Mouse (Mus musculus): ENCODE data around the gene Osbpl3. TPM values are rescaled to one million over a fixed set of nuclear protein-coding genes. Genes with fewer than 3 reads are reported as not detected.

Gene Osbpl3
- polyA plus RNA-seq, 1 experiment = not detected

DNA sequence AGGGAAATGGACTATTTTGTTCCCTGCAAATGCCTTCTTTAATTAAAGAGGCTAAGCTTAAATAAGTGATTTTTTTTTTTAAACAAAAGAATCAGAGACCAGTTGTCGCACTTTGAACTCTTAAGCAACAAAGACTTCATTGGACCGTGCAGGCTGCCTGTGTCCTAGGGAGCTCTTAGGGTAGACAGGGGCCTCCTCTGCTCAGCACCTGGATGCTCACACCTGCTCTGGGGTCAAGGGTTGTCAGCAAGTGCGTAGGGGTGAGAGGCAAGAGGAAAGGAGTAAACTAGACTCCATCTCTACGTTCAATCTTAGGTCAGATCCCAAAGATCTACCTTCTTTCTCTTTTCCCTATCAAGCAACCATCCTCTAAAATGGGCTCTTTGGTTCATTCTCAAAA, 37.0 kb downstream of the Osbpl3 start:
- Histone ChIP-seq H3K36me3 (ENCODE audit: control insufficient read depth) (no peaks in the 10 kb centered on the region), H3K4me3 (replicated peaks) (no peak overlapping the region), H3K4me1 (ENCODE audit: control insufficient read depth) (no peaks in the 10 kb centered on the region), H3K9me3 (ENCODE audit: control insufficient read depth, low read length) (no peaks in the 10 kb centered on the region), H3K27me3 (ENCODE audit: control insufficient read depth) (no peaks in the 10 kb centered on the region)
- TF ChIP-seq TAL1 (IDR thresholded peaks at IDR 0.05; ENCODE audit: low read length) (no peak), GATA1 (IDR thresholded peaks at IDR 0.05; ENCODE audit: low read length) (no peak)

DNA sequence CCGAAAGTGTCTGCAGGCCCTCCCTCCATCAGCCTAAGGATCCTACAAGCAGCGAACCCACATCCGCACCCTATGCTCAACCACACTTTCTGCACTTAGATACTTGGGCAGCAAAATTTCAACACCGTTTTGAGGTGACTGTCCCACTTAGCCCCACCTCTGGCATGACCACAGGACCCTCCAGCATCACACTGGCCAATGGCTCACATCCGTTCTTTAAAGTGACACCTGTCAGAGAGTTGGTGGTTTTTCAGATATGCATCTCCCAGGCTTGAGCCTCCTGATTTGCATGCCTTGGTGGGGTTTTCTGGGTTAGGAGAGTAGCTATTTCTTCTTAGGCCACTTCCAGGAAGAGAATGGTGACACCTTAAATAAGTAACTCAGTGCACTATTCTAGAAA, 39.1 kb downstream of the Osbpl3 start:
- Histone ChIP-seq H3K36me3 (ENCODE audit: control insufficient read depth) (no peaks in the 10 kb centered on the region), H3K4me1 (ENCODE audit: control insufficient read depth) (no peaks in the 10 kb centered on the region), H3K9me3 (ENCODE audit: control insufficient read depth, low read length) (no peaks in the 10 kb centered on the region), H3K4me3 (replicated peaks) (no peak overlapping the region), H3K27me3 (ENCODE audit: control insufficient read depth) (no peaks in the 10 kb centered on the region)
- TF ChIP-seq TAL1 (IDR thresholded peaks at IDR 0.05; ENCODE audit: low read length) = no peak
- TF ChIP-seq GATA1 (IDR thresholded peaks at IDR 0.05; ENCODE audit: low read length) = no peak

DNA sequence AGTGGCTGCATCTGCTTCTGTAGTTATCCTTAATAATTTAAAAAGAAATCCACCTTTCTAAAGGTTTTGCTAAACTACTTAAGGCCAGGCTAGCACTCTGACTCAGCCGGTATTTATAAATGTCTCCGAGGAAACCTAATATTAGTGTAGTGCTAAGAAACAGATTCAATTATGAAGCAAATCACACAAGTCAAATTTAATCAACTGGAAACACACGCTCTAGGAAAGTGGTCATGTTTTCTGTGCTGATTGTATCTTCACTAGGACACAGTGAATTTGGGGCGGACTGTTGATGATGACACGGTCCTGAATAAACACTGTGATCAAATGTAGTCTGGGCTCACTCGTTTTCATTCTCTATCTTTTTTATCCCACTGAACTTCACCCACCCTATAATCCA, 40.6 kb downstream of the Osbpl3 start:
- Histone ChIP-seq H3K4me3 (replicated peaks) (no peak overlapping the region), H3K9me3 (ENCODE audit: control insufficient read depth, low read length) (no peaks in the 10 kb centered on the region), H3K4me1 (ENCODE audit: control insufficient read depth) (no peaks in the 10 kb centered on the region), H3K36me3 (ENCODE audit: control insufficient read depth) (no peaks in the 10 kb centered on the region), H3K27me3 (ENCODE audit: control insufficient read depth) (no peaks in the 10 kb centered on the region)
- TF ChIP-seq TAL1 (IDR thresholded peaks at IDR 0.05; ENCODE audit: low read length) (no peak), GATA1 (IDR thresholded peaks at IDR 0.05; ENCODE audit: low read length) (no peak)

DNA sequence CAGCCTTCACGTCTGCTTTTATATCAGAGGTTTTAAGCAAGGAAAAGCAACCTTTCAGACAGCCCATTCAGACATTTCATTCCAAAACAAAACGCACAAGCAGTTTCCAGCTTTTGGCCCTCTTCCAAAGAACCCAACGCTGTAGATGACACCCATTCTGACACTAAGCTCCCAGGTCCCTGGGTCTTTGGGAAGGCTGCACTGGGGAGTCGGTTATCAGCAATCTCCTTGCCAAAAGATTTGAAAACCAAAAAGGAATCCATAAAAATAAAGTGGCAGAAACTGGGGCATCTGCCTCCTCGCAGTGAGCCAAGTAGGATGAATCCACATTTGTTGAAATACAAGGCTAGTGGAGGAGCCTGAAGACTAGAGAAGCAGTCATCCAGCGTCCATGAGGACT, 41.5 kb downstream of the Osbpl3 start:
- no peaks in the 10 kb centered on the region for H3K4me1 ChIP-seq (ENCODE audit: control insufficient read depth)
- H3K4me3 ChIP-seq (replicated peaks) = no peak overlapping the region
- no peaks in the 10 kb centered on the region for H3K9me3 ChIP-seq (ENCODE audit: control insufficient read depth, low read length)
- H3K27me3 ChIP-seq (ENCODE audit: control insufficient read depth) = no peaks in the 10 kb centered on the region
- H3K36me3 ChIP-seq (ENCODE audit: control insufficient read depth) = no peaks in the 10 kb centered on the region
- no peak for TF ChIP-seq GATA1 (IDR thresholded peaks at IDR 0.05; ENCODE audit: low read length)
- no peak for TF ChIP-seq TAL1 (IDR thresholded peaks at IDR 0.05; ENCODE audit: low read length)

DNA sequence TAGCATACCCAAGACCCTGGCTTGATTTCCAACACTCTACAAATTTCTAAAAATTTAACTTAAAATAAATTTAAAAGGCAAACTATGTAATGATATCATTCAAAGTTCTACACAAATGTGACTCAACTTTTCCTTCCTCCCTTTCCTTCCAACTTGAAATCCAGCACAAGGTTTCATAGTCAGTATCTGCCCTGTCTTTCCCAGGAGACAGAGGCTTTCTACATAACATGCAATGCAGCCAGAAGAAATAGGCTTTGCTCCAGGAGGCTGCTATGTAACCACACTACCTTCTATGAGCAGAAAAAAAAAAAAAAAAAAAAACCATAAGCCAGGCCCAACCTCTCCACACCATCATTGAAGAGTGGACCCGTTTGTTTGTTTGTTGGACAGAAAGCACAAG, 42.6 kb downstream of the Osbpl3 start:
- no peaks in the 10 kb centered on the region for H3K9me3 ChIP-seq (ENCODE audit: control insufficient read depth, low read length)
- no peaks in the 10 kb centered on the region for H3K4me1 ChIP-seq (ENCODE audit: control insufficient read depth)
- H3K36me3 ChIP-seq (ENCODE audit: control insufficient read depth) = no peaks in the 10 kb centered on the region
- no peak overlapping the region for H3K4me3 ChIP-seq (replicated peaks)
- no peak for TF ChIP-seq GATA1 (IDR thresholded peaks at IDR 0.05; ENCODE audit: low read length)
- TF ChIP-seq TAL1 (IDR thresholded peaks at IDR 0.05; ENCODE audit: low read length) = no peak
- no peaks in the 10 kb centered on the region for H3K27me3 ChIP-seq (ENCODE audit: control insufficient read depth)

DNA sequence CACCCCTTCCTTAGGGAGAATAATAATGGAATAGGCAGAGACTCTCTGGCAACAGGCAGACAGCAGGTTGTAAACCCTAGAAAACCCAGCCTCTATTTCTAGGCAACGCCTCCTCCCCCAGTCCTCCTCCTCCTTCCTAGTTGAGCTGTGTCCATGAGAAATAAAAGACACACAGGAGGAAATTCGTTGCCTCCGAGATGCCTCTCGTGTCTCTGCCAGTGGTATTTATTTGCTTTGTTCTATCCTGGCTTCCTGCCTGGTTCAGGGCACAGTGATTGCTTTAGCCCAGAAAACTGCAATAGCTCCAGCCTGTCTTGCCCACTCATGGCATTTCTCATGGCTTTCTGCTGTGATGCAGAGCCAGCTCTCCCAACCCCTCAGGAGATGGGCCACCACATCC, 43.8 kb downstream of the Osbpl3 start:
- Histone ChIP-seq H3K4me3 (replicated peaks) (no peak overlapping the region), H3K27me3 (ENCODE audit: control insufficient read depth) (no peaks in the 10 kb centered on the region), H3K36me3 (ENCODE audit: control insufficient read depth) (no peaks in the 10 kb centered on the region), H3K9me3 (ENCODE audit: control insufficient read depth, low read length) (no peaks in the 10 kb centered on the region), H3K4me1 (ENCODE audit: control insufficient read depth) (no peaks in the 10 kb centered on the region)
- TF ChIP-seq GATA1 (IDR thresholded peaks at IDR 0.05; ENCODE audit: low read length) (no peak), TAL1 (IDR thresholded peaks at IDR 0.05; ENCODE audit: low read length) (no peak)

DNA sequence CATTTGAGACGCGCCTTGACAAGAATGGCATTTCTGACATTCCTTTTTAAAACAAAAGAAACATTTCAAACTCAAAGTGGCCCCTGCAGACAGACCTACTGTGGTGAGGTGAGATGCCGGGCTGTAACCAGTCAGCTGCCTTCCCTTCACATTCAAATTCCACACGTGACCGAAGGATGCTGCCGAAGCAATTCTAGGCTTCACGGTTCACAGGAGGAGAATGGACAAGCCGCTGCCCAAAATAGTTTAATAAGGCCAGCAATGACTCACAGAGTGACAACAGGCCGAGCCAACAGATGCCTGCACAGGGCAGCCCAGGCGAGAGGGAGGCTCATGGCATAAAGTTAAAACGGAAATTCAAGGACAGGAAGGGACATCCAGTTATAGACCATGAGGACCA, 51.3 kb downstream of the Osbpl3 start:
- no peaks in the 10 kb centered on the region for H3K4me1 ChIP-seq (ENCODE audit: control insufficient read depth)
- H3K36me3 ChIP-seq (ENCODE audit: control insufficient read depth) = no peaks in the 10 kb centered on the region
- H3K9me3 ChIP-seq (ENCODE audit: control insufficient read depth, low read length) = no peaks in the 10 kb centered on the region
- H3K4me3 ChIP-seq (replicated peaks) = no peak overlapping the region
- no peak for TF ChIP-seq TAL1 (IDR thresholded peaks at IDR 0.05; ENCODE audit: low read length)
- TF ChIP-seq GATA1 (IDR thresholded peaks at IDR 0.05; ENCODE audit: low read length) = no peak
- H3K27me3 ChIP-seq (ENCODE audit: control insufficient read depth) = no peaks in the 10 kb centered on the region

DNA sequence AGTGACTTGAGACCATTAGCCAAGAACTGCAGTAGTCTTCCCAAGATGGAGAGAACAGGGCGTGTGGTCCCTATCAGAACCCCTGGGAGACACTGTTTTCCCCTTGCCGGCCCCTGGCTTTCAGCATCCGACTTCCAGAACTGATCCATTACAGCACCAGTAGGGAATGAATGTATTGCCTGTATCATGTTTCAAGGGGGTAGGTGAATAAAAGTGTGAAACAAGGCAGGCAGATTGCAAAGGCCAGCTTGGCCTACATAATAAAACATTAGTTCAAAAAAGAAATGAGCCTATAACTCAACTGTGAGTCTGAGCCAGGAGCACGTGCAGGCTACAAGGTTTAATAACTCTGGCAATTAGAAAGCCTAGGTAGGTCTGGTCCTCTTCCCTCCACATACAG, 52.5 kb downstream of the Osbpl3 start:
- H3K4me1 ChIP-seq (ENCODE audit: control insufficient read depth) = no peaks in the 10 kb centered on the region; the same call in 1 of the 2 replicates
- no peaks in the 10 kb centered on the region for H3K9me3 ChIP-seq (ENCODE audit: control insufficient read depth, low read length)
- no peak overlapping the region for H3K4me3 ChIP-seq (replicated peaks)
- no peaks in the 10 kb centered on the region for H3K27me3 ChIP-seq (ENCODE audit: control insufficient read depth)
- no peak for TF ChIP-seq TAL1 (IDR thresholded peaks at IDR 0.05; ENCODE audit: low read length)
- TF ChIP-seq GATA1 (IDR thresholded peaks at IDR 0.05; ENCODE audit: low read length) = no peak
- no peaks in the 10 kb centered on the region for H3K36me3 ChIP-seq (ENCODE audit: control insufficient read depth)

DNA sequence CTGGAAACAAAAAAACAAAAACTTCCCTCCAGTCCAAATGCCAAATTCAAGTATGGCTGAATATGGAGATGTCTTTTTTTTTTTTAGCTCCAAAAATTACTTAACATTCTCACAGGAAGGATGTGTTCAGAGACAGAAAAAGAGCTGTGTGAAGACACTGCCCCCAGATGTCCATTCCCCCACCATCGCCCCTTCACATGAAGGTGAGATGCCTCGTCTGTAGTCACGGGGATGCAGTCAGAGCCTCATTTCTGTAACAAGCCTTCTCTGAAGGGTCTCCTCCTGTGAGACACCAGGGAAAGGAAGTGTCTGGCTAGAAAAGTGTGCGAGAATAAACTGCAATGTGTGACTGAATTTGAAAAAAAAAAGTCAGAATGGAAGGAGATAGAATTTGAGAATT, 53.1 kb downstream of the Osbpl3 start:
- Histone ChIP-seq H3K36me3 (ENCODE audit: control insufficient read depth) (no peaks in the 10 kb centered on the region), H3K4me3 (replicated peaks) (no peak overlapping the region), H3K4me1 (ENCODE audit: control insufficient read depth) (no peaks in the 10 kb centered on the region; the same call in 1 of the 2 replicates), H3K27me3 (ENCODE audit: control insufficient read depth) (no peaks in the 10 kb centered on the region), H3K9me3 (ENCODE audit: control insufficient read depth, low read length) (no peaks in the 10 kb centered on the region)
- TF ChIP-seq GATA1 (IDR thresholded peaks at IDR 0.05; ENCODE audit: low read length) = no peak
- no peak for TF ChIP-seq TAL1 (IDR thresholded peaks at IDR 0.05; ENCODE audit: low read length)

DNA sequence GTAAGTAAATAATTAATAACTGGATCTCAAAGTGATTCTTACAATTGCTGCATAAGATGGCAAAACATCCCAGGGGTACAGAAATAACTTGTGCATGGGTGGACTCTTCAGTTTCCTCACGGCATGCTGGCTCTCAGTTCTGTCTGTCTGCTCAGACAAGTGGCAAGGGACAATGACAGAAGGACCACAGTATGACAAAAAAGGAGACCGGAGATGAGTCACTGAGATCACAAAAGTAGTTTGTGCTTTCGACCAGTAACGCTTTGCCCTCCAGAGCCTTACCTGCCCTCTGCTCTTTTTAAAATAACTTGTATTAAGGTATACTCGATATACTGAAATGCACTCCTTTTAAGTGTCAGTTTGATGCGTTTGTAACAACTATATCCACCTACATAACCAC, 55.8 kb downstream of the Osbpl3 start:
- Histone ChIP-seq H3K36me3 (ENCODE audit: control insufficient read depth) (no peaks in the 10 kb centered on the region), H3K4me1 (ENCODE audit: control insufficient read depth) (no peaks in the 10 kb centered on the region; the same call in 1 of the 2 replicates), H3K9me3 (ENCODE audit: control insufficient read depth, low read length) (no peaks in the 10 kb centered on the region)

More for the DNA sequence above, 55.8 kb downstream of the Osbpl3 start:
- no peak for TF ChIP-seq TAL1 (IDR thresholded peaks at IDR 0.05; ENCODE audit: low read length)
- TF ChIP-seq GATA1 (IDR thresholded peaks at IDR 0.05; ENCODE audit: low read length) = no peak
- Histone ChIP-seq H3K4me3 (replicated peaks) (no peak overlapping the region), H3K27me3 (ENCODE audit: control insufficient read depth) (no peaks in the 10 kb centered on the region)
